Mouse (Mus musculus) CD4-positive, CD25-positive, alpha-beta regulatory T cell, adult 2 months (primary cell): ENCODE data around the gene Clec12a.
"Not testable (repeated sequence)": the region's sequence is repeated elsewhere in the genome, so short reads cannot be mapped to it uniquely, and the experiment has no call there.

Source experiments
- DNase-seq: peaks from one replicate; pipeline ENCODE4 v3.0.0-alpha.2; 2012; ENCODE audit warnings: low read depth, low spot score

Clec12a gene

GRCm38 (mm10) chr6:129342391-129342790 lies at the start of gene Clec12a:
TSS of gene Clec12a (plus strand) at chr6:129342691.
- DNase-seq, result not testable (repeated sequence)

- peak; percentile 41 for DNase-seq
These were observed 38.3 kb upstream of the Clec12a start for GRCm38 (mm10) chr6:129304180-129304579.

GRCm38 (mm10) chr6:129312499-129312898 lies 30.0 kb upstream of the Clec12a start:
- DNase-seq, result peak; percentile 27

GRCm38 (mm10) chr6:129314655-129315168 lies 27.8 kb upstream of the Clec12a start:
- peak; percentile 37 for DNase-seq

GRCm38 (mm10) chr6:129315698-129316097 lies 26.8 kb upstream of the Clec12a start:
- peak; percentile 41 for DNase-seq

GRCm38 (mm10) chr6:129316463-129316862 lies 26.0 kb upstream of the Clec12a start:
- no peak for DNase-seq

GRCm38 (mm10) chr6:129318395-129318794 lies 24.1 kb upstream of the Clec12a start:
- peak; percentile 76 for DNase-seq

GRCm38 (mm10) chr6:129319331-129319730 lies 23.2 kb upstream of the Clec12a start:
- no peak for DNase-seq

GRCm38 (mm10) chr6:129326016-129326415 lies 16.5 kb upstream of the Clec12a start:
- DNase-seq, result peak; percentile 61

GRCm38 (mm10) chr6:129326568-129327150 lies 15.8 kb upstream of the Clec12a start:
- peak; percentile 63 for DNase-seq

- DNase-seq, result no peak
These were observed 10.9 kb upstream of the Clec12a start, which contains the start of gene 4922502D21Rik for GRCm38 (mm10) chr6:129331610-129332009. TSS of gene 4922502D21Rik (minus strand) at chr6:129331796.

GRCm38 (mm10) chr6:129333674-129334078 lies 8.8 kb upstream of the Clec12a start:
- DNase-seq, result peak; percentile 89

- no peak for DNase-seq
These were observed 4.7 kb upstream of the Clec12a start for GRCm38 (mm10) chr6:129337751-129338150.

- no peak for DNase-seq
These were observed 1.9 kb downstream of the Clec12a start for GRCm38 (mm10) chr6:129344408-129344807.

GRCm38 (mm10) chr6:129349524-129350352 lies 7.2 kb downstream of the Clec12a start:
- no peak for DNase-seq

GRCm38 (mm10) chr6:129351091-129351490 lies 8.6 kb downstream of the Clec12a start:
- DNase-seq, result no peak

- DNase-seq, result no peak
These were observed 13.3 kb downstream of the Clec12a start for GRCm38 (mm10) chr6:129355774-129356173.

GRCm38 (mm10) chr6:129356430-129356829 lies 13.9 kb downstream of the Clec12a start:
- DNase-seq, result no peak

GRCm38 (mm10) chr6:129359515-129359914 lies 17.0 kb downstream of the Clec12a start:
- no peak for DNase-seq

GRCm38 (mm10) chr6:129363942-129364341 lies 21.5 kb downstream of the Clec12a start:
- no peak for DNase-seq

- DNase-seq, result peak; percentile 75
These were observed 23.5 kb downstream of the Clec12a start for GRCm38 (mm10) chr6:129365959-129366359.

GRCm38 (mm10) chr6:129369374-129370132 lies 27.1 kb downstream of the Clec12a start:
- DNase-seq, result no peak
